Mouse (Mus musculus): ENCODE measurements around the gene Myo6.
A peak's percentile ranks its signal among the peaks of the same experiment; 100 is the strongest.
"Not testable (repeated sequence)": the region's sequence is repeated elsewhere in the genome, so short reads cannot be mapped to it uniquely, and the experiment has no call there.

Myo6 gene

DNA sequence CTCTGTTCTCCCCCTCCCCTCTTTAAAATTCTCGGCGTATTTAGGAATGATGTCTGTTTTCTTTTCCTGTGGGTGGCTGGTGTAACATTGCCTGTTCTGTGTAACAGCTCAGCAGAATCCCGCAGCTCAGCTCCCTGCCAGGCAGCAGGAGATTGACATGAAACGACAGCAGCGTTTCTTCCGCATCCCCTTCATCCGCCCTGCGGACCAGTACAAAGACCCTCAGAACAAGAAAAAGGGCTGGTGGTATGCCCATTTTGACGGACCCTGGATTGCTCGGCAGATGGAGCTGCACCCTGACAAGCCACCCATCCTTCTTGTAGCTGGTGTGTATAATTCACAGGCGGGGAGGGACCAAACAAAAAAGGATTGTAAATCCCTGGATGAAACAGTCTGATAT is 142.0 kb downstream of the Myo6 start:
- no peak for DNase-seq

DNA sequence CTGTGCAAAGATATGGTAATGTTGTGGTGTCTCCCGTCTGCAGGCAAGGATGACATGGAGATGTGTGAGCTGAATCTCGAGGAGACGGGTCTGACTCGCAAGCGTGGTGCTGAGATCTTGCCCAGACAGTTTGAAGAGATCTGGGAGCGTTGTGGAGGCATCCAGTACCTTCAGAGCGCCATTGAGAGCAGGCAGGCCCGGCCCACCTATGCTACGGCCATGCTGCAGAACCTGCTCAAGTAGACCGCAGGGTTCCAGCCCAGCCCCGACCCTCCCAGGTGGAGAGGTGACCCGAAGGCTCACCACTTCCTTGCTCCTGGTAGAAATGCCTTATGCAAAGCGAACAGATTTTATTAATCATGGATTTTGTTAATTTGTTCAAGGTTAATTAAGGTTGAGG is 142.8 kb downstream of the Myo6 start:
- no peak for DNase-seq

DNA sequence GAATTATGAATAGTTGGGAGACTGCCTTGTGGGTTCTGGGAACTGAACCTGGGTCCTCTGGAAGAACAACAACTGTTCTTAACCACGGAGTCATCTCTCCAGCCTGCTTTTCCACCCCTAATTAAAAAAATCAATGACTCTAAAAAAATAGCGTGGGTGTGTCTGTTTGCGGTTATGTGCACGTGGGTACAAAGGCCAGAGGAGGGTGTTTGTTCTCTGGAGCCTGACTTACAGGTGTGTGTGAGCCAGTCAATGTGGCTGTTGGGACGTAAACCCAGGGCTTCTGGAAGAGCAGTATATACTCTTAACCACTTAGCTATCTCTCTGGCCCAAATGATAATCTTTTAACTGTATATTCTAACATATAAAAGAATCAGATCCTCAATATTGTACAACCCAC is 148.8 kb downstream of the Myo6 start:
- DNase-seq, result peak; percentile 24

DNA sequence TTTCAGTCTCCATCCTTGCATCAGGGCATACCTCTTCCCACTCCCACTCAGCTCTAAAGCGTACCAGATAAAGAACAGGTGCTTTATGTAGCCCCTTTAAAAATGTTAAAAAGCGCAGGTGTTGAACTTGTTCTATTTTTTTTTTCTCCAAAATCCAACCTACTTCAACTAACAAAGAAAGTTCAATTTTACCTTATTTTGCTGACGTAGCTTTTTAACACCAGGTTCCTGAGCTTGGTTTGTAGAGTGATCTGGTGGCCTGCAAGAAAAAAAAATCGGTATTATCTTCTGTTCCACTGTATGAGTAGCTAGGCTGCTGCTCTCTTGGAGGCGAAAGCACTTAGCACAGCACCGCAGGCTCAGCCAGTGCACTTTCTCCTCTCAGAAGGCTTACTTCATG is 151.1 kb downstream of the Myo6 start:
- no peak for DNase-seq

DNA sequence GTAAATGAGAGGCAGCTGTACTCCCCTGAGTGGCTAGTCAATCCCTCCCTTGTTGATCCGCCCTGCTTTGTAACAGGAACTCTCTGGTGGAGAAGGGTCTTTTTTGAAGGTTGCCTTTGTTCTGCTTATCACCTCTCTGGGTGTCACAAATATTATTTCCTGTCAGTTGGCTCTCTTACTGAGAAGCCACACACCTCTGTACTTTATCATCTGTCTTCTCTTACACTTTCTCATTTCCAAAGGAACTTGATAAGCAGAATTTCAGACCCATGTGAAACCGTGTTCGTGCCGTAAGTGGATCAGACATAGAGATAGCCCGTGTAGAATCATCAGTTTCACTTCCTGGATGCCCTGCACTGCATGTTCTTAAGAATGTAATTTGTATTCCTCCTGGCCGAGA is 153.2 kb downstream of the Myo6 start:
- peak; percentile 35 for DNase-seq

DNA sequence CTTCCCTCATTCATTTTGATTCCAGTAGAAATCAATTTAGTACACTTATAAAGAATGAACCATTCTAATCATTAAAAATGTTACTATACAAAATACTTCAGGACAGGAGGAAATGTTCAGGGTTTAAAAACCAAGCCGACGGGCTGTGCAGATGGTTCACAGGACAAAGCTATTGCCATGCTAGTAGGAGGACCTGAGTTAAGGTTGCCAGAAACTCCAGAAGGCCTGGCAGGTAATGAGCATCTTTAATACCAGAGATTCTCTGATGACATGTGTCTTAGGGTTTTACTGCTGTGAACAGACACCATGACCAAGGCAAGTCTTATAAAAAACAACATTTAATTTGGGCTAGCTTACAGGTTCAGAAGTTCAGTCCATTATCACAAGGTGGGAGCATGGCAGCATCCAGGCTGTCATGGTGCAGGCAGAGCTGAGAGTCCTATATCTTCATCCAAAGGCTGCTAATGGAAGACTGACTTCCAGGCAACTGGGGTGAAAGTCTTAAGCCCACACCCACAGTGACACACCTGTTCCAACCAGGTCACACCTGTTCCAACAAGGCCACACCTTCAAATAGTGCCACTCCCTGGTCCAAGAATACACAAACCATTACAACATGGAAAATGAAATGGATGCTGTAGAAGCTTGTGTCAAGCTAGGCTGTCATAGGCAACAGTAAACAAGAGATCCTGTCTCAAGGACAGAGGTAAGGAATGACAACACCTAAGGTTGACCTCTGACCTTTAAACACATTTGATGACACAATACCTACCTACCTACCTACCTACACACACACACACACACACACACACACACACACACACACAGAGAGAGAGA is 156.4 kb downstream of the Myo6 start:
- not testable (repeated sequence) for DNase-seq

DNA sequence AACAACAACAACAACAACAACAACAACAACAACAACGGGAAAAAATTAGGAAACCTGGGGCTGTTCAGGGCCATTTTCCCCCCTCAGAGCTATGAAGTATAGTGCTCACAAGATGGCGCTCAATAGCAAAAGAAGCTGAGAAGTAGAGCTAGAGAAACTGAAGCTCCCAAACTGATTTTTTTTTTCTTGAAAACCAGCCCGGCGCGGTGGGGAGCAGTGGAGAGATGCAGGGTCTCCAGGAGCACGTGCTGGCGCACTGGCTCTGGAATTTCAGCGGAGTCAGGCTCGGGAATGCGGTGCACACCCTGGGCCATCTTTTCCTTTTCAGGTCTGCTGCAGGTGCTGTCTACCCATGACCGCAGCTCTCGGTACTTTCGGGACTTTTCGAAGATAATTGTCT is 167.3 kb downstream of the Myo6 start:
- DNase-seq, result peak; percentile 50

DNA sequence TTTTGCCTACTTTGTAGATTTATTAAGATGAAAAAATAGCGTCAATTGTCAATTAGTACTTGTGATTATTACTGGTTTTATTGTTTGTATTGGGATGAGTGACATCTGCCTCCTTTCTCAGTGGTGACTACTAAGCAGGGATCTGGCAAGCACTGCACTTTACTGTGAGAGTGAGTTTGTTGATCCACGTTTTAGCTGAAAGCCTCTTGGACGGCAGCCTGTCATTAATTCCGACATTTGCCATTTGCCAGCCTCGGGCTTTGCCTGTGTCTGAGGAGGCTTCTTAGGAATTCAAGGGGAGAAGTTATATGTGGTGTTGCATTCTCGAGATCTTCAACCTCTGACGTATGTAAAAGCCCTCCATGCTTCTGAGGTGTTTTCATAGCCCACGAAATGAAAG is 168.6 kb downstream of the Myo6 start:
- no peak for DNase-seq

DNA sequence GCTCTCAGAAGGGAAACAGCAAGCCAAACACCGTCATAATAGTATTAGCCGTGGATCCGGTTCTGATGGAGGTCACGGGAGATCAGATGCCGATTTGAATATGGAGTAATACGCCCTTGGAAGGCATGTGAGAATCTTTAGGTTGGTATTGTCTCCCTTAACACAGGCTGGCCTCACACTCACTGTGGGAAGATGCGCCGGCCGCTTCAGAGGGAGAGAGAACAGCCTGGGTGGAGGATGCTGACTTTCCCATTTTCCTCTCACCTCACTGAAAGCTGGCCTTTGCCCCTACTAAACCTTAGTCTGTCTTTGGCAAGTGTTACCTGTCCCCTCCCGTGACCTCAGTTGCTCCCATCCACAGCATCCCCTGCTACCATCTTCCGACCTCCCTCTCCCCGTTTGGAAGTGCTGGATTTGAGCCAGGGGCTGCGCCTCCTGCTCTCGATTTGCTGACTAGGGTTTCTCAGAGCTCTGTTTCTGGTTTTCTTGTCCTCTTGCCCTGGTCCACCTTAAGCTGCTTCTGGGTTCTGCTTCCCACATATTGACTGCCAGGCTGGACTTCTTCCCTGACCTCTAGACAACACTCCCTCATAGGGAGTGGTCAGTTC is 169.3 kb downstream of the Myo6 start:
- no peak for DNase-seq

DNA sequence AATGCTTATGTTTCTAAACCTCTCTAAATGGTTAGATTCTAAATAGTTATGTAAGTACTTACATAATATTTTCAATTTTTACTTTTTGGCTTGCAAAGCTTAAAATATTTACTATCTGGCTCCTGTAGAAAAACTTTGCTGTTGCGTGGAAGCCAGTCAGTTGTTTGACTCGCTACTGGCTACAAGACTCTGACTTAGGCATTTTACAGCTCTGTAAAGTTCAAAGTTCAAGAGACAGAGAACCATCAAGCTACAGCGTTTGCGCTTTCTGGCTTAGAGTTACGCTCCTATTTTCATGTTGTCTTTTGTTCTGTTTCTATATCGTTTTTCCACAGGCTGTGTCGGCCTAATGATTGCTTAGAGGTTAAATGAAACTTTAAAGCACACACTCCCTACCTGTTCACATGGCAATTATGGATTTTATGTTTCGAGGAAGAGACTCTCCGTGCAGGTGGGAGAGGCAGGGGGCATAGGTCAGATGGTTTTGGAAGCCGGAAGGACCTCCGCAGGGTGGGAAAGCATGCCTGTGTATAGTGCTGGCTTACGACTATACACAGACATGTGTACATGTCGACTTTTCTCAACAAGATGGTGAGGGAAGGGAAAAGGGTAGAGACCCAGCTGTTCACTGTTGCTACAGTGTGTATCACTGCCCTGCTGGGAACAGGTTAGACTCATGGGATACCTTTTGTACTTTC is 171.0 kb downstream of the Myo6 start:
- DNase-seq, result no peak

DNA sequence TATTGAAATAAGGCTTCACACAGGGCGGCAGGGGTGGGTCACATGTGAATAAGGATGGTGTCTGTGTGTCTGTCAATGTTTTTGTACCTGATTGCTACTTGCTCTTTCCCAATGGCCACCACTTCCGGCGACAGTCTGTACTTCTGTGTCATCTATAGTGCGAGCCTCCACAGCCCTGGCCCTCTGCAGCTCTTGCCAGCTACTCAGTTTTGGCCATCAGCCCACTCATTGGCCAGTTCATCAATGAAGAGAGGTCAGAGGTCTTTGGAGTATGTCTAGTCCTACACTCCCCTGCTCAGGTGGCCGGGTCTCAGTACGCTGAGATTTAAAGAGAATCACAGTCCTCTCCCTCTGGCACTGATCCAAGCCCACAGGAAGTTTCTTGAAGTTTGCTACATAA is 173.2 kb downstream of the Myo6 start:
- DNase-seq, result no peak

DNA sequence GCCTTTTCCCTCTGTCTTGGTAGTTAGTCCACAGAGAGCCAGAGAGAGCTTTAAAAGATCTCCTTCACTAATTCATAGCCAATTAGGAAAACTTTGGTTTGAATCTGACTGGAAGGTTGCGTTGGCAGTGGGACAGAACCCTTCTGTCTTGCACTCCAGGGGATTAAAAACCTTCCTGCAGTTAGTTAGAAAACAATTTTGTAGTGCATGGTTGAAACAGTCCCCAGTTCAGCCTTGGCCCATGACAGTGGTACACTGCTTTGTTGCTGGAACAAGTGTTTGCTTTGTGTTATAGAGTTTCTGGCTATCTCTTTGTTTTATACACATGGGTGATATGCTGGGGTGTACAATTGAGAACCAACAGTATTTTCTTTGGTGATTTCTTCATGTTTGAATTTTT is 176.1 kb downstream of the Myo6 start:
- no peak for DNase-seq

DNA sequence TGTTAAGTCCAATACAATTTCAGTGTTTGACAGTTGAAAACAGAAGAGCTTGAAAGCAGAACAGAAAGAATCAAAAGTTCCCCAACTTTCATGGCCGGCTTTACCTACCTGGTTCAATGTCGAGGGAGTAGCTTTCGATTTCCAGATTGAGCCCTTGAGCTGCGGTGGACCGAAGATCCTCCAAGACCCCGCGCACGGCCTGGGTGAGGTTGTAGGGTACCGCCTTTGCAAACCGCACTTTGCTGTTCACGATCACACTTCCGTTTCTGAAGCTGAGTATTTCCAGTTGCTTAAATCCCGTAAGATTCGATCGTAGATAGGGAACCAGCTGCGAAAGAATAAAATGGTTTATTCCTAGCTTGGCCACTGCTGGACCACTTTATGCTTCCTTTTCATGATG is 176.9 kb downstream of the Myo6 start:
- no peak for DNase-seq

DNA sequence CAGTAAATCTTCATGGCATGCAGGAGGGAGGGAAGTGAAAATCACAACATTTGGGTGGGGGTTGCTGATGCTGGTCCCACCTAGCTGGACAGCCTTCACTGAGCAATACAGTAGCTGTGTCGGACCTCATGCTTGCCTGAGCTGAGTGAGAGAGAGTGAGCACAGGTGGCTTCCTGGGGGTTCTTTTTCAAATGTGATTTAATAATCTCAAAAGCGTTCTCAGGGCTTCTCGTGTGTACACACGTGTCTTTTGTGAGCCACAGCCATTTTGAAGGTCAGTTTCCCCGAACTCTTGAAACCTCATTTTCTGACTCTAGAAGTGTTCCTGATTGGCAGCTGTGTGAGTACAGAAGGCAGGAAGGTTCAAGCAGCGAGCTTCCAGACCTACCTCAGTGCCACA is 177.7 kb downstream of the Myo6 start:
- no peak for DNase-seq

DNA sequence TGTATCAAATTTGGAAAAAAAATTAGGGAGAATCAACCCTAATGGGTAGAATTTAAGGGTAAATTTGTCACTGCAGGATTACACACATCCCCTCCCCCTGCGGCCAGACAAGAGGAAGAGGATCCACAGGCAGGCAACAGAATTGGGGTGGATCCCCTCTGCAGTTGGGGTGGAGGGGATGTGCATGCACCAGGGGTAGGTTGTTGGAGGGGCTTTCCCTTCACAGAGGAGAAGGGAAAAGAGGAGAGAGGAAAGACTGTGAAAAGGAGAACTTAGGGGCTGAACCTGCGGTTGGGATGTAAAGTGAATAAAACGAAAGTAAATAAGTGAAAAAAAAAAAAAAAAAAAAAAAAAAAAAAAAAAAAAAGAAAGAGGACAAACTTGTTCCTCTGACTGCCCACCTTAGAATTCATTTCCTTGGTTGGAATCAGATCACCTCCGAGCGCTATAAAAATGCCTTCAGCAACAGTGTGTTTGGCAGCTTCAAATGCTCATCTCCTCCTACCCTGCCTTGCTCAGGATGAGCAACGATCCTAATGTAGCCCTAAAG is 179.7 kb downstream of the Myo6 start:
- no peak for DNase-seq

DNA sequence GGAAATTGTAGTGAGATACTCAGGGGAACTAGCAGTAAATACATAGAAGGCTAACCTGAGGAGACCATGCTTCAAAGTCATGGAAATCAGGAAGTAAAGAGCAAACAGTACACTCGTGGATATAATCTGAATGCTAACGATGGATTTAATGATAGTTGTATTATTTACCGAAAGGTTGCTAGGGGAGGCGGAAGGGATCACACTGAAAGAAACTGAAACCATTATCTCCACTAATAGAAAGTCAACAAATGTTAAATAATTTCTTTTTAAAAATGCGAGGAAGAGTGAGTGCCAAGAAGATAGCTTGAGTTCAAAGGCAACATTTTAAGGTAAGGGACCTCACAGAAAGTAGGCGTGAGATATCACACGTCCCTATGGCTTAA is 186.5 kb downstream of the Myo6 start:
- no peak for DNase-seq

DNA sequence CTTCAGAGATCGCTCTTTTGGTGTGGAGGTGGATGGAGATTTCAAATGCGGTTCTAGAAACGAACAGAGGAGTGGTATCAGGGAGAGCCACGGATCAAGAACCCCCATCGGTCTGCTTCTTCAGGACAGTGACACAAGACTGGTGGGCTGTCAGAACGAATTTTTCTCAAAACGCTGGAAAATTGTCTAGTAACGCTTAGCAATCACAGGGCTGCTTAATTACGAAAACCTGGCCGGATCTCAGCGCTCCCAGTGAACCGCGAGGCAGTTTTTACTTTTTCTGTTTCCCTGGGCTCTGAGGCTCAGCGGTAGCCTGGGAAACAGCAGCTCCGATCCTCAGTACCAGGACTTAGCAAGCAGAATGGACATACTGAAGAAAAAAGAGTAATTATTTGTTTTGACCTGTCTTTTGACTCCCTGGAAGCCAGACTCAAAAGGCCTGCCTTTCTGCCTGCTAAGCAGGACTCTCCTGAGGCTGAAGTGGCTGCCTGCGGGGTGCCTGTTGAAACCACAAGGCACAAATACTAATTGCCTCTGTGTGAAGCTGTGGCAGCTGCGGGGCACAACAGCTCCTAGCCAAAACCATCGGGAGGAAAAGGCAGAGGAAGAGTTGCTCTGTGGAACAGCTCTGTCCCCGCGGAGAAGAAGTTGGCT is 187.0 kb downstream of the Myo6 start:
- no peak for DNase-seq

DNA sequence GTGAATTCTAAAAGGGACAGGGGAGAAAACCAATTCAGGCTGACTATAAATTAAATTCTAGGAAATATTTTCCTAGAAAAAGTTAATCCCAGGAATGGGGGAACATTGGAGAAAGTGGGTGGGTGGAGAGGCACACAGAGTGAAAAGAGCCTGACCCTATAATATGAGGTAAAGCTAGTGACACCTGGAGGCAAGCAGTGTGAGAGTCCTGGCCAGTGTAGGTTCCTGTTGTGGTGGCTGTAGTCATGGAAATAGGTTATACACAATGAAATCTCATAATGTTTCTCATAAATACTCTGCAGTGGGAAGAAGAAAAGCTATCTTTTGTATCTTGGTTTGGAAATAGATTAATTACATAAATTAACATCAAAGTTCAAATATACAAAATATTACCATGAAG is 195.2 kb downstream of the Myo6 start:
- no peak for DNase-seq

Measured in thymus, postnatal 14 days (tissue).